8 mouse cellular contexts compared by ENCODE assay signal in genomic region chrX:93674836-93675795, GRCm38 (mm10). TPM values are rescaled to one million over a fixed set of nuclear protein-coding genes. Genes with fewer than 3 reads are reported as not detected.
DNase-seq lines count a peak whose midpoint lies in the region; ATAC-seq and TF ChIP-seq lines count a peak whose summit lies in the region.

No protein-coding gene starts in this region.

- no peak for TF ChIP-seq POLR2A in thymus, adult 2 months (IDR thresholded peaks at IDR 0.05; ENCODE audit: control insufficient read depth, extremely low read depth, insufficient read depth, low read length, poor library complexity)

- H3K9ac ChIP-seq in forebrain, embryonic 11.5 days (ENCODE audit: low read length) = peak overlapping the region; percentile 10
- H3K9ac ChIP-seq in lung, embryonic 16.5 days (ENCODE audit: low read length) = no peak overlapping the region

- WGBS in forebrain, embryonic 11.5 days = 17% methylated on average over 19 of the region's 19 CpGs
- WGBS in lung, embryonic 16.5 days = 13% methylated on average over 19 of the region's 19 CpGs
- 1% methylated on average over 19 of the region's 19 CpGs for WGBS in thymus, adult 2 months

- H3K27ac ChIP-seq in forebrain, embryonic 11.5 days (ENCODE audit: low read depth, low read length) = peak overlapping the region; percentile 60
- no peak overlapping the region for H3K27ac ChIP-seq in lung, embryonic 16.5 days (ENCODE audit: low read length)
- H3K27ac ChIP-seq in thymus, adult 2 months (ENCODE audit: control insufficient read depth, insufficient read depth, low read length) = no peak overlapping the region

- peak; percentile 23 for DNase-seq in G1E (ENCODE audit: low spot score)
- peak; percentile 77 for DNase-seq in c-Kit-positive CD71-positive TER-119-negative erythroid progenitor cells, embryonic 14.5 days (ENCODE audit: low read depth)
- peak; percentile 73 for DNase-seq in forebrain, embryonic 11.5 days (ENCODE audit: low spot score)
- DNase-seq in heart, postnatal 4 days = peak; percentile 47
- DNase-seq in layer of hippocampus, adult 9-11 months = peak; percentile 76
- DNase-seq in ovary, adult 18-20 months (ENCODE audit: low spot score) = peak; percentile 66
- peak; percentile 54 for DNase-seq in thymus, adult 2 months

- TF ChIP-seq CTCF in G1E (IDR thresholded peaks at IDR 0.05; ENCODE audit: low read depth, low read length) = no peak
- TF ChIP-seq CTCF in thymus, adult 2 months (IDR thresholded peaks at IDR 0.05; ENCODE audit: borderline replicate concordance, control insufficient read depth, extremely low read depth, insufficient read depth, low read length, poor library complexity) = no peak

- H3K4me3 ChIP-seq in G1E (ENCODE audit: low read depth, low read length) = peak overlapping the region; percentile 65
- H3K4me3 ChIP-seq in forebrain, embryonic 11.5 days (ENCODE audit: low read depth, low read length) = peak overlapping the region; percentile 25
- peak overlapping the region; percentile 36 for H3K4me3 ChIP-seq in lung, embryonic 16.5 days (ENCODE audit: low read length)
- no peak overlapping the region for H3K4me3 ChIP-seq in thymus, adult 2 months (ENCODE audit: control insufficient read depth, insufficient read depth, low read length)

- peaks cover 9% of the 10 kb centered on the region for H3K4me1 ChIP-seq in G1E (ENCODE audit: insufficient read depth, low read depth, low read length)
- H3K4me1 ChIP-seq in forebrain, embryonic 11.5 days (replicated peaks; ENCODE audit: control insufficient read depth, insufficient read depth, low read length) = no peaks in the 10 kb centered on the region
- H3K4me1 ChIP-seq in lung, embryonic 16.5 days (replicated peaks; ENCODE audit: control insufficient read depth, insufficient read depth, low read length) = no peaks in the 10 kb centered on the region
- peaks cover 5% of the 10 kb centered on the region for H3K4me1 ChIP-seq in thymus, adult 2 months (replicated peaks; ENCODE audit: control insufficient read depth, insufficient read depth, low read length)

- ATAC-seq in G1E (ENCODE audit: extremely low read depth, insufficient number of reproducible peaks, low FRiP score, poor library complexity, severe bottlenecking) = peak; percentile 100
- ATAC-seq in forebrain, embryonic 11.5 days (replicated peaks; ENCODE audit: low FRiP score) = peak; percentile 97
- ATAC-seq in lung, embryonic 16.5 days (ENCODE audit: low read depth) = peak; percentile 99

- H3K36me3 ChIP-seq in G1E (replicated peaks) = no peaks in the 10 kb centered on the region
- H3K36me3 ChIP-seq in forebrain, embryonic 11.5 days (ENCODE audit: control insufficient read depth, insufficient read depth, low read length) = no peaks in the 10 kb centered on the region
- H3K36me3 ChIP-seq in lung, embryonic 16.5 days (ENCODE audit: control insufficient read depth, insufficient read depth, low read length) = no peaks in the 10 kb centered on the region
- H3K36me3 ChIP-seq in thymus, adult 2 months (ENCODE audit: control insufficient read depth, insufficient read depth, low read length) = no peaks in the 10 kb centered on the region

- H3K27me3 ChIP-seq in G1E (ENCODE audit: insufficient read depth, low read length) = no peaks in the 10 kb centered on the region
- H3K27me3 ChIP-seq in forebrain, embryonic 11.5 days (ENCODE audit: control insufficient read depth, insufficient read depth, low read length) = no peaks in the 10 kb centered on the region
- no peaks in the 10 kb centered on the region for H3K27me3 ChIP-seq in lung, embryonic 16.5 days (ENCODE audit: control insufficient read depth, insufficient read depth, low read depth, low read length)
- H3K27me3 ChIP-seq in thymus, adult 2 months (ENCODE audit: control insufficient read depth, insufficient read depth, low read length) = no peaks in the 10 kb centered on the region

- H3K4me2 ChIP-seq in forebrain, embryonic 11.5 days (ENCODE audit: low read depth, low read length, severe bottlenecking) = peak overlapping the region; percentile 41
- peak overlapping the region; percentile 56 for H3K4me2 ChIP-seq in lung, embryonic 16.5 days (ENCODE audit: low read depth, low read length)

- no peaks in the 10 kb centered on the region for H3K9me3 ChIP-seq in G1E (replicated peaks)
- no peaks in the 10 kb centered on the region for H3K9me3 ChIP-seq in forebrain, embryonic 11.5 days (ENCODE audit: control insufficient read depth, low read length)
- no peaks in the 10 kb centered on the region for H3K9me3 ChIP-seq in lung, embryonic 16.5 days (ENCODE audit: control insufficient read depth, low read length)

RNA-seq across cellular contexts. Expression of gene Pcyt1b, which starts 20.5 kb away (rescaled TPM):
- total RNA-seq in G1E (2014; fragmentation: Nextera tagmentation) = 6.0 and 17.1 TPM in 2 replicates
- total RNA-seq in G1E (2017) = 11.0 and 16.8 TPM in 2 replicates
- polyA plus RNA-seq in G1E (2012) = 1.3 and 1.8 TPM in 2 replicates
- 6.9 and 8.3 TPM in 2 replicates for polyA plus RNA-seq in forebrain, embryonic 11.5 days (2014; fragmentation: Nextera tagmentation; extraction: Ambion mirVana)
- total RNA-seq in heart, postnatal 4 days (2021) = under 1 TPM; 0.60 to 0.95 TPM
- 0.93 and 1.3 TPM in 2 replicates for polyA plus RNA-seq in lung, embryonic 16.5 days (2015; fragmentation: Nextera tagmentation; extraction: Ambion mirVana)
- 0.40 TPM in 2 replicates for polyA plus RNA-seq in thymus, adult 2 months (2012; rRNA removed)

RNA-seq across cellular contexts. Expression of gene Pola1, which starts 43.2 kb away (rescaled TPM):
- 91.6 and 100 TPM in 2 replicates for total RNA-seq in G1E (2014; fragmentation: Nextera tagmentation)
- total RNA-seq in G1E (2017) = 91.5 and 104 TPM in 2 replicates
- 4.1 and 6.2 TPM in 2 replicates for polyA plus RNA-seq in G1E (2012)
- polyA plus RNA-seq in forebrain, embryonic 11.5 days (2014; fragmentation: Nextera tagmentation; extraction: Ambion mirVana) = 23.6 and 28.4 TPM in 2 replicates
- total RNA-seq in heart, postnatal 4 days (2021) = 10 to 100 TPM; 16.9 to 18.0 TPM
- 22.4 and 22.7 TPM in 2 replicates for polyA plus RNA-seq in lung, embryonic 16.5 days (2015; fragmentation: Nextera tagmentation; extraction: Ambion mirVana)
- 2.2 and 3.0 TPM in 2 replicates for polyA plus RNA-seq in thymus, adult 2 months (2012; rRNA removed)

Comparison
In these comparisons a context has a peak if more than half of its experiments do, and no peak if none do; other contexts are left out.
1. DNase-seq: peak in every context shown above with its lines; median percentile 77 in c-Kit-positive CD71-positive TER-119-negative erythroid progenitor cells, embryonic 14.5 days; 76 in layer of hippocampus, adult 9-11 months; 73 in forebrain, embryonic 11.5 days; 66 in ovary, adult 18-20 months; 54 in thymus, adult 2 months; 47 in heart, postnatal 4 days; 23 in G1E.